Mouse (Mus musculus): ENCODE measurements around the gene Sox6.

DNA sequence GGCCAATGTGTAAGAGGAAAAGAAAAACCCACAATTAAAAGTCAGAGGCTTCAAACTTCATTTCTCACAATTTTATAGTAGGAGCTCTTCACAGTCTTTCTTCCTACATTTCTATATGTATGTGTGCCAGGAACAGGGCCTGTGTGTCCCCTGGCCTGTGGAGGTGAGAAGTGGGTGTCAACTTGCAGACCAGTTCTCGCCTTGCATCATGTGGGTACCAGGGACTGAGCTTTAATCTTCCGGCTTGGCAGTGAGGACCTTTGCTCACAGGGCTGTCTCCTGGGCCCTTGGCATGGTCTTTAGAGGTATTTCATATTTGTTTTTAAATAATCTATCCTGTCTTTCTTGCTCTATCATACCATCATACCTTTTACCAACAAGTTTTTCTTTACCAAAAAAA lies 311.8 kb downstream of the Sox6 start:
- no peak for TF ChIP-seq POLR2A (IDR thresholded peaks at IDR 0.05; ENCODE audit: borderline replicate concordance, insufficient read depth, low read length)
- no peak for TF ChIP-seq CTCF (IDR thresholded peaks at IDR 0.05; ENCODE audit: borderline replicate concordance, insufficient read depth, low read depth, low read length)

Measured in cerebellum, adult 2 months (tissue).